Mouse (Mus musculus) embryo, embryonic 10 days (tissue): ENCODE data around the gene Krt33a.

Experiments
- DNase-seq: peaks from one replicate; pipeline ENCODE4 v3.0.0-alpha.2; 2015; ENCODE audit warnings: low spot score

Gene Krt33a

GRCm38 (mm10) chr11:99986180-99986647 is 29.8 kb downstream of the Krt33a start, which contains the start of gene Krtap16-1:
Krtap16-1 (minus strand) TSS chr11:99986597.
- no peak for DNase-seq

DNA sequence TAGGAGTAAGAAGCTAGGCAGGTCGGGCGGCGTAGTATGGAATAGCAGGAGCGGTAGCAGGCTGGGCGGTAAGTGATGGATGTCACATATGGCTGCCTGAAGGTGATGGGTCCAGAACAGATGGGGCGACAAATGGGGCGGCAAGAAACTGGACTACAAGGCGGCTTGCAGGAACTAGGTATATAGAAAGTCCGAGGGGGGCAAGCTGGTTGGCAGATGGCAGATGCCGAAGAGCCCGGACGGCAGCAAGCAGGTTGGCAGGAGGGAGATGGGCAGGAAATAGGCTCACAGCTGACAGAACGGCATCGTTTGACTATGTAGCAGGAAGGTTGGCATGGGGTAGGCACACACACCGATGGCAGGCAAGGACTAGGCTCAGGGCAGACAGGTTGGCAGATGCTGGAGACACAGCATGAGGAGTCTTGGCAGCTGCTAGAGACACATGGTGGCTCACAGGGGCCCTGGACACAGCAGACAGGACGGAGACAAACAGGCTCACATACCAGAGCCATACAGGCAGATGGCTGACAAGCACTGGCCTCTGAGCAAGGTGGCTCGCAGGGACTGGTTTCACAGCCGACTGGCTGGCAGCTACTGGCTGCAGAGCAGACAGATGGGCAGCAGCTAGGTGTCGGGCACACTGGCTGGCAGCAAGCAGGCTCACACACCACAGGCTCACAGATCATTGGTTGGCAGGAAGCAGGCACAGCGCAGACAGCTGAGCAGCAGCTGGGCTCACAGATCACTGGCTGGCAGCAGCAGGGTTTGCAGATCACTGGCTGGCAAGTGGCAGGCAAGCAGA is 30.5 kb downstream of the Krt33a start:
- no peak for DNase-seq

GRCm38 (mm10) chr11:99983442-99983841 is 32.6 kb downstream of the Krt33a start:
- no peak for DNase-seq

- no peak for DNase-seq
These were observed 33.3 kb downstream of the Krt33a start for GRCm38 (mm10) chr11:99982731-99983130.

DNA sequence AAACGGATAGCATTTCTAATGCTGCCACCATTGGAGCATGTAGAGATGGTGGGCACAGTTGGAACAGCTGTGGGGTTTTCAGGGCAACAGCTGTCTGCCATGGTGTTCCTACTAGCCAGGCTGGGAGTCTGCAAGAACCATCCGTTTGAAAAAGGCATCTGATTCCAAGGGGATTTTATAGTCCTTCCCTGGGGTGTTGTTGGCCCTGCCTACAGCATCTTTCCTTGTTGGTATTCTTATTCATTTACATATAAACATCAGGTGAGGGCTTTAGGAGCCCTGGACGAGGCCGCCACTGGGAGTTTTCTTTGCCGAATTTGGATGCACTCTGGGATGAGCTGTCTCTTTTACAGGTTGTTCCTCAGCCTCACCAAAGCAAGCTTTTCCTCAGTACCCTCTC is 37.1 kb downstream of the Krt33a start, which contains the start of gene Krtap29-1:
Gene Krtap29-1, minus strand, starts transcription at position 101 of the 400 bp plus-strand sequence.
- no peak for DNase-seq

DNA sequence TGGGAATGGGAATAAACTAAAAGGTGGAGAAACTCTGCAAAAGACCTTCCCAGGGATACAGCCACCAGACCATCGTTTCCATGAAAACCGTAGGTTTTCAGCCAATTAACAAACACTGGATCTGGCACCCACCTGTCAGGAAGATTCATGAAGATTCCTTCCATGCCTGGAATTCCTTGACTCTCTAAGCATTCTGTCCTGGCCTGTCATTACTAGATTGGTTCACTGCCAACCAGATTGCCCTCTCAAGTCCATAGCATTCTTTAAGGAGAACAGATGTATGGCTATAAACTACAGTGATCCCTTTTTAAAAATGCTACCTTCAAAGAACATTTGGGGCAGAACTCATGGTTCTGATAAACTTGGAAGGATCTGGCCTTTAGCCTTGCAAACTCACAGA is 50.1 kb downstream of the Krt33a start:
- DNase-seq, result peak; percentile 33

- DNase-seq, result peak; percentile 34
These were observed 51.8 kb downstream of the Krt33a start for GRCm38 (mm10) chr11:99964213-99964612.
